Mouse (Mus musculus): ENCODE results near the gene Rab14.

Rab14 gene

GRCm38 (mm10) chr2:35200898-35201668 lies at the start of gene Rab14:
Gene Rab14, minus strand, starts transcription at chr2:35201120.
- DNase-seq (ENCODE audit: low spot score): peak; percentile 94

- no peak for DNase-seq (ENCODE audit: low spot score)
These were observed 46.8 kb upstream of the Rab14 start for GRCm38 (mm10) chr2:35247763-35248162.

GRCm38 (mm10) chr2:35244241-35244640 lies 43.3 kb upstream of the Rab14 start:
- DNase-seq (ENCODE audit: low spot score): no peak

- no peak for DNase-seq (ENCODE audit: low spot score)
These were observed 34.1 kb upstream of the Rab14 start for GRCm38 (mm10) chr2:35235021-35235420.

- no peak for DNase-seq (ENCODE audit: low spot score)
These were observed 33.0 kb upstream of the Rab14 start for GRCm38 (mm10) chr2:35233898-35234297.

- no peak for DNase-seq (ENCODE audit: low spot score)
These were observed 31.9 kb upstream of the Rab14 start for GRCm38 (mm10) chr2:35232595-35233445.

- DNase-seq (ENCODE audit: low spot score): no peak
These were observed 31.0 kb upstream of the Rab14 start for GRCm38 (mm10) chr2:35231871-35232270.

- no peak for DNase-seq (ENCODE audit: low spot score)
These were observed 29.3 kb upstream of the Rab14 start for GRCm38 (mm10) chr2:35230215-35230614.

- DNase-seq (ENCODE audit: low spot score): no peak
These were observed 27.2 kb upstream of the Rab14 start for GRCm38 (mm10) chr2:35228145-35228544.

GRCm38 (mm10) chr2:35224285-35224684 lies 23.4 kb upstream of the Rab14 start:
- DNase-seq (ENCODE audit: low spot score): no peak

- no peak for DNase-seq (ENCODE audit: low spot score)
These were observed 22.0 kb upstream of the Rab14 start for GRCm38 (mm10) chr2:35222822-35223391.

GRCm38 (mm10) chr2:35218736-35219135 lies 17.8 kb upstream of the Rab14 start:
- no peak for DNase-seq (ENCODE audit: low spot score)

- no peak for DNase-seq (ENCODE audit: low spot score)
These were observed 15.8 kb upstream of the Rab14 start for GRCm38 (mm10) chr2:35216701-35217100.

- DNase-seq (ENCODE audit: low spot score): no peak
These were observed 14.4 kb upstream of the Rab14 start for GRCm38 (mm10) chr2:35215363-35215762.

- peak; percentile 79 for DNase-seq (ENCODE audit: low spot score)
These were observed 14.0 kb upstream of the Rab14 start for GRCm38 (mm10) chr2:35214881-35215358.

- DNase-seq (ENCODE audit: low spot score): no peak
These were observed 12.5 kb upstream of the Rab14 start for GRCm38 (mm10) chr2:35213345-35213910.

- DNase-seq (ENCODE audit: low spot score): no peak
These were observed 10.8 kb upstream of the Rab14 start for GRCm38 (mm10) chr2:35211681-35212080.

GRCm38 (mm10) chr2:35208931-35209665 lies 8.2 kb upstream of the Rab14 start:
- no peak for DNase-seq (ENCODE audit: low spot score)

- DNase-seq (ENCODE audit: low spot score): no peak
These were observed 7.1 kb upstream of the Rab14 start for GRCm38 (mm10) chr2:35208054-35208453.

- no peak for DNase-seq (ENCODE audit: low spot score)
These were observed 5.8 kb upstream of the Rab14 start for GRCm38 (mm10) chr2:35206761-35207160.

GRCm38 (mm10) chr2:35203729-35204128 lies 2.8 kb upstream of the Rab14 start:
- DNase-seq (ENCODE audit: low spot score): no peak
